ENCODE assay signal across 26 mouse cellular contexts in the genomic region with DNA sequence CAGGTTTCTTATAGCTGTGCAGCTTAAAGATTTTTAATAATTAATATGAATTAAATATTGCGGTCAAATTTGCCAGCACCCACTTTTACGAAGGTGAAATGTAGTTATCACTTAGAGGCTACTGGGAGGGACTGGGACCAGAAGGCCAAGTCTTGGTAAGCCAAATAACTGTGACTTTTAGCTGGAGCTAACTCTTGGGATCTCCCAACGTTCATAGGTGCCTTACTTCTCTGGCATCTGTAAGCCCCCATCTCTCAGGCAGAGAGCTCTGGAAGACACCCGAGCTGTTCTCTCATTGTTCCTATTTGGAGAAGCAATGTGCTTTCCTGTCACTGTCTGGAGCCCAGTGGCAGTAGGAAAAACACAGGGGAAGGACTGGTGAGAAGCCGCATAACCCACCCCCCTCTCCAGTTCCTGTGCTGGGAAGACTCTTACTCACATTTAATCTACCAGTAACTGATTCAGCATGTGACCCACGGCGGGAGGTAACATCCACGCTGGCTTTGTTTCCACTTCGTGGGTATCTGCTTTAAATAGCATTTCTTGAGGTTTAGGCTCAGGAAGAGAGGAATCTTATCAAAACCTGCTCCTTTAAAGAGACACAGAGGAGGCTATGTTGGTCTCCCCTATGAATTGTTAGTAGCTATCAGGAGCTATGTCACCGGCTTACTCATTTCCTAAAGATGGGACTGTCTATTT. TPM values are rescaled to one million over a fixed set of nuclear protein-coding genes. Genes with fewer than 3 reads are reported as not detected.
DNase-seq lines count a peak whose midpoint lies in the region; ATAC-seq lines count a peak whose summit lies in the region.
"Had no signal": no experiment of that assay in that cellular context is flagged by ENCODE, and none has a peak within 500 bp of the region (broad histone marks: within the 10 kb centered on the region; RNA-seq: fewer than 3 reads in every experiment).

No protein-coding gene starts in this region.

- no peak overlapping the region for H3K4me3 ChIP-seq in heart, embryonic 11.5 days (ENCODE audit: low read depth, low read length)
- no peak overlapping the region for H3K4me3 ChIP-seq in hindbrain, embryonic 10.5 days
- H3K4me3 ChIP-seq in hindbrain, embryonic 14.5 days (replicated peaks; ENCODE audit: low read length): no peak overlapping the region
- H3K4me3 ChIP-seq: forebrain, embryonic 12.5 days; hindbrain, embryonic 15.5 days had no signal

- DNase-seq in heart, postnatal 4 days: no peak
- peak; percentile 30 for DNase-seq in hindbrain, embryonic 10.5 days (ENCODE audit: low spot score)
- DNase-seq in hindbrain, embryonic 14.5 days (ENCODE audit: low spot score): no peak
- DNase-seq in 416B (ENCODE audit: low read depth): peak; percentile 79
- DNase-seq in NIH3T3 (ENCODE audit: low read depth): peak; percentile 52
- no peak for DNase-seq in right cerebral cortex, postnatal 25 days
- no peak for DNase-seq in adrenal gland, postnatal 36 days
- DNase-seq: adrenal gland, postnatal 14 days; B cell, adult 2 months; cerebellum, adult 9-10 months; gastrocnemius, postnatal 36 days; heart, postnatal 10 days; kidney, adult 8-10 months; kidney, postnatal 10 days; lung, adult 18-20 months; lung, postnatal 10 days had no signal

- ATAC-seq in heart, embryonic 11.5 days (replicated peaks; ENCODE audit: insufficient number of reproducible peaks, low FRiP score, low TSS enrichment): no peak
- no peak for ATAC-seq in hindbrain, embryonic 14.5 days (ENCODE audit: low FRiP score)

- no peak overlapping the region for H3K4me2 ChIP-seq in heart, embryonic 11.5 days
- H3K4me2 ChIP-seq in hindbrain, embryonic 14.5 days (replicated peaks): no peak overlapping the region
- H3K4me2 ChIP-seq: forebrain, embryonic 12.5 days; hindbrain, embryonic 15.5 days had no signal

- H3K9ac ChIP-seq in heart, embryonic 11.5 days (ENCODE audit: low read depth, low read length): no peak overlapping the region
- no peak overlapping the region for H3K9ac ChIP-seq in hindbrain, embryonic 14.5 days
- H3K9ac ChIP-seq: forebrain, embryonic 12.5 days; hindbrain, embryonic 15.5 days had no signal

- H3K27ac ChIP-seq in heart, embryonic 11.5 days (ENCODE audit: low read depth, low read length): peak overlapping the region; percentile 13; the same call in 1 of the 2 replicates
- no peak overlapping the region for H3K27ac ChIP-seq in hindbrain, embryonic 10.5 days
- H3K27ac ChIP-seq in hindbrain, embryonic 14.5 days: no peak overlapping the region
- H3K27ac ChIP-seq: forebrain, embryonic 12.5 days; hindbrain, embryonic 15.5 days; stomach, postnatal 0 days had no signal

- H3K9me3 ChIP-seq in heart, embryonic 11.5 days (replicated peaks; ENCODE audit: control insufficient read depth, low read length): no peaks in the 10 kb centered on the region
- no peaks in the 10 kb centered on the region for H3K9me3 ChIP-seq in hindbrain, embryonic 10.5 days
- no peaks in the 10 kb centered on the region for H3K9me3 ChIP-seq in hindbrain, embryonic 14.5 days (ENCODE audit: control insufficient read depth, low read length)
- H3K9me3 ChIP-seq: forebrain, embryonic 12.5 days; hindbrain, embryonic 15.5 days had no signal

- no peaks in the 10 kb centered on the region for H3K27me3 ChIP-seq in heart, embryonic 11.5 days (ENCODE audit: control insufficient read depth, insufficient read depth, low read length)
- no peaks in the 10 kb centered on the region for H3K27me3 ChIP-seq in hindbrain, embryonic 10.5 days (ENCODE audit: insufficient read depth, poor library complexity, severe bottlenecking)
- H3K27me3 ChIP-seq in hindbrain, embryonic 14.5 days (ENCODE audit: control insufficient read depth, insufficient read depth, low read length): no peaks in the 10 kb centered on the region
- H3K27me3 ChIP-seq: forebrain, embryonic 12.5 days; hindbrain, embryonic 15.5 days had no signal

- peaks cover 17% of the 10 kb centered on the region for H3K4me1 ChIP-seq in heart, embryonic 11.5 days (ENCODE audit: control insufficient read depth, insufficient read depth, low read length)
- H3K4me1 ChIP-seq in hindbrain, embryonic 10.5 days (replicated peaks): 0 out of 2 replicates have a peak, but pooled peaks cover 5% of the 10 kb centered on the region
- no peaks in the 10 kb centered on the region for H3K4me1 ChIP-seq in hindbrain, embryonic 14.5 days (replicated peaks; ENCODE audit: control insufficient read depth, insufficient read depth, low read length)
- H3K4me1 ChIP-seq: forebrain, embryonic 12.5 days; hindbrain, embryonic 15.5 days had no signal

- 37% methylated on average over 10 of the region's 10 CpGs for WGBS in heart, embryonic 11.5 days (ENCODE audit: insufficient replicate concordance)
- 62% methylated on average over 10 of the region's 10 CpGs for WGBS in hindbrain, embryonic 10.5 days
- WGBS in hindbrain, embryonic 14.5 days: 74% methylated on average over 10 of the region's 10 CpGs

- H3K36me3 ChIP-seq in heart, embryonic 11.5 days (ENCODE audit: control insufficient read depth, insufficient read depth, low read length): no peaks in the 10 kb centered on the region
- H3K36me3 ChIP-seq in hindbrain, embryonic 10.5 days: no peaks in the 10 kb centered on the region
- H3K36me3 ChIP-seq in hindbrain, embryonic 14.5 days (replicated peaks; ENCODE audit: control insufficient read depth, insufficient read depth): no peaks in the 10 kb centered on the region
- H3K36me3 ChIP-seq: forebrain, embryonic 12.5 days; hindbrain, embryonic 15.5 days had no signal

RNA-seq across cellular contexts. Expression of gene I830077J02Rik, which starts 14.7 kb away (rescaled TPM):
- polyA plus RNA-seq in heart, embryonic 11.5 days (2014; fragmentation: Nextera tagmentation; extraction: Ambion mirVana): 2.6 and 2.9 TPM in 2 replicates
- 1 to 10 TPM in 1 of 2 experiments, under 1 TPM in 1; 0.69 to 1.4 TPM for total RNA-seq in heart, postnatal 4 days (2021)
- polyA plus RNA-seq in hindbrain, embryonic 10.5 days (2016; fragmentation: Nextera tagmentation; extraction: Ambion mirVana): 0.65 and 0.80 TPM in 2 replicates
- 0.17 and 0.46 TPM in 2 replicates for polyA plus RNA-seq in hindbrain, embryonic 14.5 days (2014; fragmentation: Nextera tagmentation; extraction: Ambion mirVana)
- total RNA-seq in adrenal gland, postnatal 36 days (2021): under 1 TPM; 0.66 to 0.76 TPM

RNA-seq across cellular contexts. Expression of gene Wdr77, which starts 41.4 kb away (rescaled TPM):
- polyA plus RNA-seq in heart, embryonic 11.5 days (2014; fragmentation: Nextera tagmentation; extraction: Ambion mirVana): 93.4 and 94.0 TPM in 2 replicates
- total RNA-seq in heart, postnatal 4 days (2021): 10 to 100 TPM; 58.3 to 63.3 TPM
- 133 and 172 TPM in 2 replicates for polyA plus RNA-seq in hindbrain, embryonic 10.5 days (2016; fragmentation: Nextera tagmentation; extraction: Ambion mirVana)
- polyA plus RNA-seq in hindbrain, embryonic 14.5 days (2014; fragmentation: Nextera tagmentation; extraction: Ambion mirVana): 86.2 and 90.1 TPM in 2 replicates
- total RNA-seq in adrenal gland, postnatal 36 days (2021): 10 to 100 TPM; 65.5 to 68.3 TPM

RNA-seq across cellular contexts. Expression of gene Atp5f1, which starts 42.1 kb away (rescaled TPM):
- 765 and 827 TPM in 2 replicates for polyA plus RNA-seq in heart, embryonic 11.5 days (2014; fragmentation: Nextera tagmentation; extraction: Ambion mirVana)
- total RNA-seq in heart, postnatal 4 days (2021): 100 to 1,000 TPM; 829 to 853 TPM
- 464 and 481 TPM in 2 replicates for polyA plus RNA-seq in hindbrain, embryonic 10.5 days (2016; fragmentation: Nextera tagmentation; extraction: Ambion mirVana)
- 577 and 604 TPM in 2 replicates for polyA plus RNA-seq in hindbrain, embryonic 14.5 days (2014; fragmentation: Nextera tagmentation; extraction: Ambion mirVana)
- total RNA-seq in adrenal gland, postnatal 36 days (2021): 100 to 1,000 TPM; 351 to 362 TPM

RNA-seq across cellular contexts. Expression of gene Tmigd3, which starts 47.1 kb away (rescaled TPM):
- polyA plus RNA-seq in heart, embryonic 11.5 days (2014; fragmentation: Nextera tagmentation; extraction: Ambion mirVana): 0.33 and 0.46 TPM in 2 replicates
- total RNA-seq in heart, postnatal 4 days (2021): under 1 TPM; 0.34 to 0.52 TPM
- polyA plus RNA-seq in hindbrain, embryonic 10.5 days (2016; fragmentation: Nextera tagmentation; extraction: Ambion mirVana): not detected in 2 replicates
- polyA plus RNA-seq in hindbrain, embryonic 14.5 days (2014; fragmentation: Nextera tagmentation; extraction: Ambion mirVana): not detected in 2 replicates
- total RNA-seq in adrenal gland, postnatal 36 days (2021): under 1 TPM in 1 of 2 experiments, not detected in 1; 0.33 TPM
- total RNA-seq: adrenal gland, postnatal 14 days; gastrocnemius, adult 18-20 months; gastrocnemius, postnatal 36 days; heart, postnatal 10 days; layer of hippocampus, postnatal 25 days; liver, adult 2 months; midbrain, postnatal 0 days had no signal
- polyA plus RNA-seq: embryonic facial prominence, embryonic 11.5 days; forebrain, embryonic 12.5 days; hindbrain, embryonic 15.5 days; midbrain, postnatal 0 days had no signal

RNA-seq across cellular contexts. Expression of gene Adora3, which starts 47.1 kb away (rescaled TPM):
- polyA plus RNA-seq in heart, embryonic 11.5 days (2014; fragmentation: Nextera tagmentation; extraction: Ambion mirVana): 0.10 TPM in 1 of 2 replicates, not detected in the other
- total RNA-seq in heart, postnatal 4 days (2021): not detected
- polyA plus RNA-seq in hindbrain, embryonic 10.5 days (2016; fragmentation: Nextera tagmentation; extraction: Ambion mirVana): 0.27 TPM in 1 of 2 replicates, not detected in the other
- 0.27 TPM in 1 of 2 replicates, not detected in the other for polyA plus RNA-seq in hindbrain, embryonic 14.5 days (2014; fragmentation: Nextera tagmentation; extraction: Ambion mirVana)
- total RNA-seq in adrenal gland, postnatal 36 days (2021): under 1 TPM in 1 of 2 experiments, not detected in 1; 0.40 TPM
- total RNA-seq: gastrocnemius, adult 18-20 months; gastrocnemius, postnatal 36 days had no signal
- polyA plus RNA-seq: embryonic facial prominence, embryonic 11.5 days; intestine, embryonic 14.5 days; liver, adult 2 months had no signal

Comparison
In these comparisons a context has a peak if more than half of its experiments do, and no peak if none do; other contexts are left out.
1. DNase-seq: peak in hindbrain, embryonic 10.5 days (single experiment), 416B (single experiment) and NIH3T3 (single experiment); none in heart, postnatal 4 days (single experiment), hindbrain, embryonic 14.5 days (single experiment), right cerebral cortex, postnatal 25 days (single experiment) and adrenal gland, postnatal 36 days (0 of 2).